Mouse (Mus musculus) hindbrain, embryonic 13.5 days (tissue): ENCODE data around the gene Aip. TPM values are rescaled to one million over a fixed set of nuclear protein-coding genes. Genes with fewer than 3 reads are reported as not detected.

ENCODE experiments used
- ATAC-seq: fragments of 200-750 bp; cut with Nextera tagmentation; 2 replicates; pipeline ENCODE4 v1.8.0; 2017; ENCODE audit warnings: moderate TSS enrichment; ENCODE audit not compliant: low FRiP score
- H3K27ac ChIP-seq: fragments of 300-500 bp; sonication (generic); 2 replicates; pipeline ENCODE4 v1.5.1; 2015; ENCODE audit warnings: inconsistent platforms, mild to moderate bottlenecking, moderate library complexity
- H3K27me3 ChIP-seq: fragments of 300-500 bp; sonication (generic); 2 replicates; pipeline ENCODE4 v1.6.1; 2015; ENCODE audit warnings: mild to moderate bottlenecking, inconsistent platforms
- H3K36me3 ChIP-seq: fragments of 300-500 bp; sonication (generic); 2 replicates; pipeline ENCODE4 v1.6.1; 2015; ENCODE audit warnings: mild to moderate bottlenecking, inconsistent platforms
- H3K4me1 ChIP-seq: fragments of 300-500 bp; sonication (generic); replicated peaks from 2 replicates; pipeline ENCODE4 v1.6.1; 2015; ENCODE audit warnings: inconsistent platforms
- H3K4me2 ChIP-seq: fragments of 300-500 bp; sonication (generic); 2 replicates; pipeline ENCODE4 v1.6.1; 2015; ENCODE audit warnings: inconsistent platforms, mild to moderate bottlenecking, moderate library complexity
- H3K4me3 ChIP-seq: fragments of 300-500 bp; sonication (generic); 2 replicates; pipeline ENCODE4 v1.5.1; 2015; ENCODE audit warnings: mild to moderate bottlenecking, inconsistent platforms
- H3K9ac ChIP-seq: fragments of 300-500 bp; sonication (generic); 2 replicates; pipeline ENCODE4 v1.6.1; 2015; ENCODE audit warnings: mild to moderate bottlenecking, inconsistent platforms
- H3K9me3 ChIP-seq: fragments of 300-500 bp; sonication (generic); 2 replicates; pipeline ENCODE4 v1.6.1; 2016; ENCODE audit warnings: inconsistent platforms
- WGBS: fragments of 180-500 bp; shearing (Covaris S2); methylation state at CpG from one replicate; pipeline ENCODE4 v1.1.7; 2015; 5-methylcytosine and 5-hydroxymethylcytosine counted together
- polyA plus RNA-seq: library from polyadenylated mRNA; unstranded; fragments of >200 nt; fragmentation: Nextera tagmentation; extraction: Ambion mirVana; gene quantifications from 2 replicates; pipeline ENCODE4 v1.2.1, GENCODE M21; 2015

Aip gene
- polyA plus RNA-seq, 1 experiment from 2014 or later: 90.3 TPM

DNA sequence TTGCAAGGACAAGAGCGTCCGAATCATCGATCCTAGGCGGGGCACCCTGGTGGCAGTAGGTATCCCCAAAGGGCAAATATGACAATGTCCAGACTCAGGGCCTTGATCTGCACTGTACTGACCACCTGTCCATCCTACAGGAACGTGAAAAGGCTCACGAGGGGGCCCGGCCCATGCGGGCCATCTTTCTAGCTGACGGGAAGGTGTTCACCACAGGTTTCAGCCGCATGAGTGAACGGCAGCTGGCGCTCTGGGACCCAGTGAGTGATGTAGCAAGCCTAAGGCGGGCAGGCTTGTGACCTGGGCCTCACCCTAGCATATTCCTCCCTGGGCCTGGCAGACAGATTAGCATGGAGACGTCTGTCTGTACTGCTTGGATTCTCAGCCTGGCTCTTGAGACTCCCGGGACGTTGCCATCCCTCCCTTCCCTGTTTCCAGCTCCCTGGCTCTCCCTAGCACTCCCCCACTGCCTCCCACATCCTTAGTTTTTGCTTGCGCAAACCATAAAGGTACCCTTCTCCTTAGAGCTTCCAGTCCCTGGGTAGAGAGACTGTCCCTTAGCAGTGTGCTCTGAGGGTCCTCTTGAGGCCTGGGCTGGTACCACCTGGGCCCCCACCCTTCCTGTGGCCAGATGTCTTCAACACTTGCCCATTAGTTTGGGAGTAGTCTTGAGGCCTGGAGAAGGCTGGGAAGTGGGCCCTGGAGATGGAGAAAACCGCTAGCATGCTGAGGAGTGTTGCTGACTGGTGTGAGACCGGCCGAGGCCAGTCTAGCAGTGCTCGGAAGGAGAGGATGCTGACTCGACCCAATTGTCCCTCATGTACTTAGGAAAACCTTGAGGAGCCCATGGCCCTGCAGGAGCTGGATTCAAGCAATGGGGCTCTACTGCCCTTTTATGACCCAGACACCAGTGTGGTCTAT is 25.2 kb upstream of the Aip start:
- peaks cover 44% of the 10 kb centered on the region for H3K36me3 ChIP-seq
- no peaks in the 10 kb centered on the region for H3K27me3 ChIP-seq
- H3K27ac ChIP-seq: no peak overlapping the region
- H3K9me3 ChIP-seq: no peaks in the 10 kb centered on the region
- H3K9ac ChIP-seq: peak overlapping the region; percentile 94; the same call in 1 of the 2 replicates
- ATAC-seq: no peak
- H3K4me3 ChIP-seq: no peak overlapping the region
- H3K4me2 ChIP-seq: no peak overlapping the region
- WGBS: 89% methylated on average over 22 of the region's 22 CpGs
- H3K4me1 ChIP-seq: peaks cover 30% of the 10 kb centered on the region

DNA sequence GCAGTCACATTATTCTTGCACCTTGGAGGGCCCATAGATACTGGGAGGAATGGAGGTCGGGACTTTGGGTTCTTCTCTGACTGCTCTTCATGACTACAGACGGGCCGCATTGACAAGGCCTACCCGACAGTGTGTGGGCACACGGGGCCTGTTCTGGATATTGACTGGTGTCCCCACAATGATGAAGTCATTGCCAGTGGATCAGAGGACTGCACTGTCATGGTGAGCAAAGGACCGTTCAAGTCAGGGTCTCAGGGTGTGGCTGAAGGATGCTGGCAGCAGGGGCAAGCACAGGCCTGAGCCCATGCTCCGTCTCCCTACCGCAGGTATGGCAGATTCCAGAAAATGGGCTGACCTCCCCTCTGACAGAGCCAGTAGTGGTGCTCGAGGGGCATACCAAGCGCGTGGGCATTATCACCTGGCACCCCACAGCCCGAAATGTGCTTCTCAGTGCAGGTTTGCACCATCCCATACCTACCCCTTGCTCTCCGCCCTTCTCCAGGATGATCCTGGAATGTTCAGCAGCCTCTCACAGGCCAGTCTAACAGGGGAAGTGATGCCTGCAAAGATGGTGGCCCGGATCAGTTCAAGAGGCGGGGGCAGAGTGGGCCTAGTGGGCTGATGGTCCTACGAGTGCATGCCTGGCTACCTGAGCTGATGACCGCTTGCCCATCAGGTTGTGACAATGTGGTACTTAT is 24.3 kb upstream of the Aip start:
- no peak overlapping the region for H3K27ac ChIP-seq
- peaks cover 37% of the 10 kb centered on the region for H3K36me3 ChIP-seq
- peaks cover 30% of the 10 kb centered on the region for H3K4me1 ChIP-seq
- no peaks in the 10 kb centered on the region for H3K9me3 ChIP-seq
- H3K4me2 ChIP-seq: peak overlapping the region; percentile 93
- no peak for ATAC-seq
- WGBS: 93% methylated on average over 17 of the region's 17 CpGs
- no peaks in the 10 kb centered on the region for H3K27me3 ChIP-seq
- peak overlapping the region; percentile 94 for H3K9ac ChIP-seq
- peak overlapping the region; percentile 85 for H3K4me3 ChIP-seq

DNA sequence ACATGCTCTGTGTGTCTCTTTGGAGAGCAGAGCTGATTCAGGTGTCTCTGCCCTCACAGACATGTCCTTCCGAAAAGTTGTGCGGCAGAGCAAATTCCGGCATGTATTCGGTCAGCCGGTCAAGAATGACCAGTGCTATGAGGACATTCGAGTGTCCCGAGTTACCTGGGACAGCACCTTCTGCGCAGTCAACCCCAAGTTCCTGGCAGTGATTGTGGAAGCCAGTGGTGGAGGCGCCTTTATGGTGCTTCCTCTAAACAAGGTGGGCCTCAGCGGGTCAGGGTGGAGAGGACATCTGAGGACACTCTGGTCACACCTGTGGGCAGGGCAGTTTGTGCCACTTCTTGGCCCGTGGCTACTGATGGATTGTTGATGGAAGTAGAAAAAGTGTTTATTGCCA is 23.6 kb upstream of the Aip start:
- peak overlapping the region; percentile 94 for H3K9ac ChIP-seq
- peak overlapping the region; percentile 85 for H3K4me3 ChIP-seq
- H3K27ac ChIP-seq: no peak overlapping the region
- ATAC-seq: no peak
- H3K9me3 ChIP-seq: no peaks in the 10 kb centered on the region
- WGBS: 91% methylated on average over 11 of the region's 11 CpGs
- H3K27me3 ChIP-seq: no peaks in the 10 kb centered on the region
- H3K36me3 ChIP-seq: peaks cover 37% of the 10 kb centered on the region
- H3K4me1 ChIP-seq: peaks cover 30% of the 10 kb centered on the region
- peak overlapping the region; percentile 93 for H3K4me2 ChIP-seq

DNA sequence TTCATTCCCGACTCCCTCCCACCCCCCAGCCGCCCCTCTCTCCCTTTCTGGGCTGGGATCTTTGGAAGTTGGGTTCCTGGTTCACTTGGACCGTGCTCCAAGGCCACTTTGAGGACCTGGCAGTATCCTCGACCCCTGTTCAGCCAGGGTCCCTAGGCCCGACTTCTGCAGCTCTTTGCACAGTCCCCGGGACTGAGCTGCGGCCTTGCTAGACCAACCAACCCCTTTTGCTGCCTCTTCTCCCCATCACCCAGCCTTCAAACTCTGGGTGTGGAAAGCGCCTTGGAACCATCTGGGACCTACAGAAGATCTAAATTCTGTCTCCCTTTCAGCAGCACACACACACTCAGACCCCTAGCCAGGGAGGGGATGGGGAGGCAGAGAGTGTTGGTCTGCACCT is 23.2 kb upstream of the Aip start:
- Histone ChIP-seq H3K9ac (peak overlapping the region; percentile 94), H3K27ac (peak overlapping the region; percentile 85), H3K27me3 (no peaks in the 10 kb centered on the region), H3K9me3 (no peaks in the 10 kb centered on the region), H3K4me2 (peak overlapping the region; percentile 93), H3K36me3 (peaks cover 37% of the 10 kb centered on the region), H3K4me1 (peaks cover 30% of the 10 kb centered on the region), H3K4me3 (peak overlapping the region; percentile 85)
- ATAC-seq: peak; percentile 37; the same call in 1 of the 2 replicates
- 6% methylated on average over 8 of the region's 8 CpGs for WGBS

DNA sequence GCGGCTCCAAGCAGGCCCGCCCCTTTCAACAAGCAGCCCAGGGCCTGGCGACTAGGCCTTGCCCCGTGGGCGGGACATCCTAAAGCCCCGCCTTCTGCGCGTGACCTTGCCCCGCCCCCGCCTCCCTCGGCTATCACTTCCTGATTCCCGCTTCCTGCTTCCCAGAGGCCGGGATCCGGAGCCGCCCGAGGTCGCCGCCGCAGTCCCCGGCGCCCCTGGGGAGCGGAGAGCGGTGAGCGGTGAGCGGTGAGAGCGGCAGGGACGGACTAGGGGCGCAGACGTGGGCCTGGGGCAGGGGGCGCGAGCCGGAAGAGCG is 22.8 kb upstream of the Aip start, which contains the start of gene Coro1b:
Coro1b (plus strand) TSS at position 129 of the 316 bp plus-strand sequence.
- H3K27me3 ChIP-seq: no peaks in the 10 kb centered on the region
- 0% methylated on average over 33 of the region's 33 CpGs for WGBS
- peak within 1 kb of the TSS; percentile 85 for H3K27ac ChIP-seq
- H3K9ac ChIP-seq: peak within 1 kb of the TSS; percentile 94
- H3K9me3 ChIP-seq: no peaks in the 10 kb centered on the region
- H3K36me3 ChIP-seq: peaks cover 34% of the 10 kb centered on the region
- H3K4me1 ChIP-seq: peaks cover 30% of the 10 kb centered on the region
- ATAC-seq: peak; percentile 93
- peak within 1 kb of the TSS; percentile 85 for H3K4me3 ChIP-seq
- peak within 1 kb of the TSS; percentile 93 for H3K4me2 ChIP-seq

DNA sequence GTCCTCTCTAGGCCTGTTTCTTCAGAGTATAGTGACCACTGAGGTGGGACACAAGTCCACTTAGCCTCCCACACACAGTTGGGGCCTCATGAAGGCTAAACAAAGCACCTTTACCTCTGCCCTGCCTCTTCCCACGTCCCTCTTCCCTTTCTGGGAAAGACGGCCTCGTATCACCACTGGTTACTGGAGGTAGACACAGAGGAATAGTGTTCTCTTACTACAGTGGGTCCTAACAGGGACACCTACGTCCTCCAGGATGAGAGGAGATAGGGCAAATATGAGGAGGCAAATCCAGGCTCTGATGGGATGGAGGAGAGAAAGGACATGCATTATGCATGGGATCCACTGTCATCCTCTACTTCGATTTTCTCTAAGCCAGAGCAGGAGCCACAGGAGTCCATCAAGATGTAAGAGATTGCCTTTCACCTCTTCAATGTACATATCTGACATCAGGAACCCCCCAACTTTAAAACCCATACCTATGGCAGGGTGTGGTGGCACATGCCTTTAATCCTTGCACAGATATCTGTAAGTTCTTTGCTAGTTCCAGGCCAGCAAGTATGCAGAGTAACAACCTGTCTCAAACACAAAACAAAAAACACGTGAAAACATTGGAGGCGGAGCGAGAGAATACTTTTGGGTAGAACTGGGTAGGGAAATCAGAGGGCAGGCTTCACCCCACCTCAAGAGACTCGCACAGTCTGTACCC is 22.3 kb upstream of the Aip start:
- Histone ChIP-seq H3K27ac (peak overlapping the region; percentile 46), H3K4me1 (peaks cover 30% of the 10 kb centered on the region), H3K9ac (peak overlapping the region; percentile 94), H3K4me2 (peak overlapping the region; percentile 93), H3K9me3 (no peaks in the 10 kb centered on the region), H3K27me3 (no peaks in the 10 kb centered on the region), H3K4me3 (peak overlapping the region; percentile 85), H3K36me3 (peaks cover 29% of the 10 kb centered on the region)
- no peak for ATAC-seq
- WGBS: 33% methylated on average over 9 of the region's 9 CpGs

DNA sequence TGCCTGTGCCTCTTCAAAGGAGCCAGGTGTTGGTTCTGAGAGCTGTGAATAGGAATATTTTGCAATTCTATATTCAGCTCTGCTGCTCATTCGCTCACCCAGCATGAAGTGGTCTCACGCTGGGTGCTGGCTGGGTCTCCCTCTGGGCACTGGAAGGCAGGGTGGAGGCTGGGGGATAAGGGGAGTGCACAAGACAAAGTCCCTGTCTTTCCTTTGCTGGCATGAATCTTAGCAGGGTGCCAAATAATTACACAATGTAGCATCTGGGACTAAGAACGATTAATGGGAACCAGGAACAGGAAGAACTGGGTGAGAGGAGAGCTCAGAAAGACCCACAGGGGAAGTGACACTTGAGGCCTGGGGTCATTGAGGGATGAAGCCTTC is 21.4 kb upstream of the Aip start:
- no peaks in the 10 kb centered on the region for H3K27me3 ChIP-seq
- H3K9ac ChIP-seq: no peak overlapping the region
- H3K4me1 ChIP-seq: peaks cover 30% of the 10 kb centered on the region
- peaks cover 21% of the 10 kb centered on the region for H3K36me3 ChIP-seq
- H3K4me2 ChIP-seq: no peak overlapping the region
- 40% methylated on average over 3 of the region's 3 CpGs for WGBS
- H3K9me3 ChIP-seq: no peaks in the 10 kb centered on the region
- no peak for ATAC-seq
- H3K27ac ChIP-seq: no peak overlapping the region
- no peak overlapping the region for H3K4me3 ChIP-seq

DNA sequence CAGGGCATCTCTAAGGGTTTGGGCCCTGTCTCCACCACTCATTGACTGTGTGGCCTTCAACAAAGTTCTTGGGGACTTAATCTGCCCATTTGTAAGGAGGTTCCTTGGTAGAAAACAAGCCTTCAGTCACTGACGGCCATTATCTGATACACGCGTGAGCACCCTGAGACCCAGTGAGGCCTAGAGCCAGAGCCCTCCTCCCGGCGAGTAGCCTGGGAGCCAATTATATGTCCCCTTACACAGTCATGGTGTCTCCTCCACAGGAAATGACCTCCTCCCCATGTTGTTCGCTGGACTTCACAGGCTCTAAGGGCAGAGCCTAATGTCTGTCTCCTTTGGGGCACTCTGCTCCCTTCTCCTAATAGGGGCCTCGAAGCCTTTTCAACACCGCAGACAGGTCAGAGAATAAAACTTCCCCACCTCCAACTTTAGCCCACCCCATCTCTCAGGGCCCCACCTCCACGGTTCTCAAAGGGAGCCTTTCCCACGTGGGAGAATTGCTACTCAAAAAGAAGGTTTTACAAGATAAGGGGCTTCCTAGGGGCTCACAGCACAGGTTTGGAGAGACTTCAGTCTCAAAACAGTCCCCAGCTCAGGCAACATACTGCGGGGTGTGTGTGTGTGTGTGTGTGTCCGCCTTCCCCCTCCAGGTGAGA is 20.8 kb upstream of the Aip start:
- H3K4me1 ChIP-seq: peaks cover 30% of the 10 kb centered on the region

DNA sequence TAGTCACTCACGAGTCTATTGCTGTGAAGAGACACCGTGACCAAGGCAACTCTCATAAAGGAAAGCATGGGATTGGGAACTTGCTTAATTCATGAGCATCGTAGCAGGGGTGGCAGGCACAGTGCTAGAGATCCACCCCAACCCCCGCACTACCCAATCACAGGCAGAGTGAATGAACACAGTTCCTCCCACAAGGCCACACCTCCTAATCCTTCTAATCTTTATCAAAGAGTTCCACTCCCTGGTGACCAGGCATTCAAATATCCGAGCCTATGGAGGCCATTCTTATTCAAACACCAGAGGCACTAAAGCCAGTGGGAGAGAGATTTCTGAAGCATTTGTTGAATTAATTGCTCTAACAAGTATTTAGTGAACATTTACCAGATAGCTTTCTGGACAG is 20.3 kb upstream of the Aip start:
- no peak for ATAC-seq

More for the DNA sequence above, 20.8 kb upstream of the Aip start:
- no peak overlapping the region for H3K27ac ChIP-seq
- ATAC-seq: no peak
- H3K27me3 ChIP-seq: no peaks in the 10 kb centered on the region
- peaks cover 17% of the 10 kb centered on the region for H3K36me3 ChIP-seq
- no peaks in the 10 kb centered on the region for H3K9me3 ChIP-seq
- WGBS: 65% methylated on average over 12 of the region's 12 CpGs
- no peak overlapping the region for H3K9ac ChIP-seq
- H3K4me2 ChIP-seq: no peak overlapping the region
- H3K4me3 ChIP-seq: no peak overlapping the region

DNA sequence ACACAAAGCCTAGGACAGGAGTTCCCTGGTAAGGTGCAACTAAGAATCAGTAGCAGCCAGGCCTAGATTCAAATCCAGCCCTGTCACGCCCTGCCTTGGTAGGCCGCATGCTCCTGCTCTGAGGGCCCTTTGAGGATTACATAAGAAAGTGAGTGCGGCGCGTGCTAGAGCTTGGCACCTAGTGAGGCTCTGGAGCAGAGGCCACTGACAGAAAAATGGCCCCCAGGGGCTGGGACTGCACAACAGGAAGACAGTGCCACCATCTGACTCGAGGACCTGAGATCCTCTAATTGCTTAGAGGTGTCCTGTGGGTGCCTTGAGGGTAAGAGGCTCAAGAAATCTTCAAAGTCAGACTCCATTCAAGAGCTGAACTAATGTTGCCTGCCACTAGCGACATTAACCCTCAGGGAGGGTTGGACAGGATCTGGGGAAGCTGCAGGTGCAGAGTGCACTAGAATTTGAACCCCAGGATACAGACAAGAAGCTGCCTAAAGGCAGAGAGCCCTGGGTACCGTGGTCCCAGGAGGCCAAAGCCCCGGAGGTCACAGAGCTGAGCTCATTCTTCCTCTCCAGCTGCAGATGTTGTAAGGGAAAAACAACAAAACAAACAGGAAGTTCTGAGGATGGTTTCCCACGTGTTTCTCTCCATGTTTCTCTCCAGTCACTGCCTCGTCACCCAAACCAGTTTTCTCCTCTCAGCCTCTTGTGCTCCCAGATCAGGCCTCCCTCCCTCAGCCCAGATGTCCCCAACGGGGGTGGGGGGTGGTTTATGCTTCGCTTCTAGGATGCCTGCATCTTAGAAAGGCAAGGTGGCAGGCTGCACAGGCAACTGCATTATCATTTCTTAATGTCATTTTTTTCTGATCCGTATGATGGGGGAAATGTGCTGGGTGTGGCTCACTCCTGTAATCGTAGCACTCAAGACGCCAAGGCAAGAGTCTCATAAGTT is 19.2 kb upstream of the Aip start:
- peaks cover 21% of the 10 kb centered on the region for H3K4me1 ChIP-seq
- no peak overlapping the region for H3K4me2 ChIP-seq
- 86% methylated on average over 16 of the region's 16 CpGs for WGBS
- H3K36me3 ChIP-seq: peaks cover under 1% of the 10 kb centered on the region; the same call in 1 of the 2 replicates
- H3K27ac ChIP-seq: no peak overlapping the region
- no peaks in the 10 kb centered on the region for H3K27me3 ChIP-seq
- H3K9ac ChIP-seq: no peak overlapping the region
- ATAC-seq: no peak
- no peak overlapping the region for H3K4me3 ChIP-seq
- H3K9me3 ChIP-seq: no peaks in the 10 kb centered on the region

More for the DNA sequence above, 20.3 kb upstream of the Aip start:
- Histone ChIP-seq H3K9ac (no peak overlapping the region), H3K27me3 (no peaks in the 10 kb centered on the region), H3K4me3 (no peak overlapping the region), H3K36me3 (peaks cover 12% of the 10 kb centered on the region), H3K9me3 (no peaks in the 10 kb centered on the region), H3K27ac (no peak overlapping the region), H3K4me1 (peaks cover 30% of the 10 kb centered on the region), H3K4me2 (no peak overlapping the region)
- 88% methylated on average over 5 of the region's 5 CpGs for WGBS

DNA sequence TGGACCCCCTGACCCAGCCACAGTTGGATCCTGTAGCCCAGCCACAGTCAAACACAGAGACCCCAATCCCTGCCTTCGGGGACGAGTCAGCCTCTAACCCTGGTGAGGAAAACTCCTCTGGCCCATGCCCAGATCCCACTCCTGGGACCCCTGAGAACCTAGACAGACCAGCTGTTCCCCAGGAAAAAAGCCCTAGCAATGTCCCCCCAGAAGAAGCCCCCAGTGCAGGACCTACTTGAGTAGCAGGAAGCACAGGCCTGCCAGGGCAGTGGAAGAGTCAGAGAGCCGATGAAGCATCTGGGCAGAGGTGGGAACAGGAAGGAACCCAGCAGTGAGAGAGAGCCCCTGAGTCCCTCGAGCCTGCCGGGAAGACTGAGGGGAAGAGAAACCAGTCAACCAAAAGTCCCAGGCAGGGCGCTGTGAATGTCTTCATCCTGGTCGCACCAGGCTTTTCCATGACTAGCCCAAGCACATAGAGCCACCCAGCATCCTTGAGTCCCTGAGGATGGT is 18.2 kb upstream of the Aip start, which contains the start of gene Cabp4:
Cabp4 (minus strand) TSS at position 275 of the 510 bp plus-strand sequence.
- ATAC-seq: no peak
- Histone ChIP-seq H3K4me1 (peaks cover 15% of the 10 kb centered on the region), H3K9ac (no peak within 1 kb of the TSS), H3K4me3 (no peak within 1 kb of the TSS), H3K27ac (no peak within 1 kb of the TSS), H3K36me3 (no peaks in the 10 kb centered on the region), H3K4me2 (no peak within 1 kb of the TSS), H3K27me3 (no peaks in the 10 kb centered on the region), H3K9me3 (no peaks in the 10 kb centered on the region)
- 86% methylated on average over 7 of the region's 7 CpGs for WGBS
